Mouse (Mus musculus) ovary, adult 18-20 months (tissue): ENCODE results near the gene Map3k13.
"Not testable (repeated sequence)": the region's sequence is repeated elsewhere in the genome, so short reads cannot be mapped to it uniquely, and the experiment has no call there.

Experiments
- DNase-seq: peaks from one replicate; pipeline ENCODE4 v3.0.0; 2022; ENCODE audit warnings: low spot score, mixed read lengths

The Map3k13 gene

DNA sequence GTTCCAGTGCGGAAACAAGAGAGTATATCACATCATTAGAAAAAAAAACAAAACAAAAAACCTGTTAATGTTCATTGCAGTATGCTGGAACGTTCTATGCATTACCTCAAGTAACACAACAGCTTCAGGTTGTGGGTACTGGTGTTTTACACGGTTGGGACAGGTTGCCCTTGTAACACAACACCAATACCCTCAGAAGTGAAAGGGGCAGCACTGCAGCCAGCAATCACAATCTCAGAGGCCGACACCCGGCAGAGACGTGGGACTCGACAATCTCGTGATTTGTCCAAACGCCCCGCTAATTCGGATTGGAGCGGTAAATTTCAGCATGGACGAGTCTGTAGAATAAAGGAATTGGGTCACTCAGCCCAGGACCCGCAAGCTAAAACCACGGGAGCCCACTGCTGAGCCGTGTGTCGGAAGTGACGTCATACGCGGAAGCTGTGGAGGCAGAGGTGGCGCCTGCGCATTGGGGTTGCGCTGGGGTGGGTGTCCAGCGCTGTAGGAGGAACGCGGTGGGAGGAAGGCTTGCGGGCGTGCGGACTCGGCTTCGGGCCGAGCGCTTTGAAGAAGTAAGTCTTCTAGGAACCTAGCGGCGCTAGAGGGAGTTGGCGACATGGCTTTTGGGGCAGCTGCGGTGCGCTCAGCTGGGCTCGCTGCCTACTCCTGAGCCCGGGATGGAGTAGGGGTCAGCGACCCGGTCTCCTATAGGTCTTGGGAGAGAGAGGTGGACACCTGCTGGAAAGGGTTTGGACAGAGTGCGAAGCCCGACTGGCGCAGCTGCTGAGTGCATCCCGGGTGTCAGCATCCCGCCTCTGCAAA is at the start of gene Map3k13:
Map3k13 (plus strand) TSS at position 472 of the 822 bp plus-strand sequence.
- DNase-seq = peak; percentile 89

GRCm38 (mm10) chr16:21758447-21758846 is 35.7 kb upstream of the Map3k13 start:
- no peak for DNase-seq

DNA sequence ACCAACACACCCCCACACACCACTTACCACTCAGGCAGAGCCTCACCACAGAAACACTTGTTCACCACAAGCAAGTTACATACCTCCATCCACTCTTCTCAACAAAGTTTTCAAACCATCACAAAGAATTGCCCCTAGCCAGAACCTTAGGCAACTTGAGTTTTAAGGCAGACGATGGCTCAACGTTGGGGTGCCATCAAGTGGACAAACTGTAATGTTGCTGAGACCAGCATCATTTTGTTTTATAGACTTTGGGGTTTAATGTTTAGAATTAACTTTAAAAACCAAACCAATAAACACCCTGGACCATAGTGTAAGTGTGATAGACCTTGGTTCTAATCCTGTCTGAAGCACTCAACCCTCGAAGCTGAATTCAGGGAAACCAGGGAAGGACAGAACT is 25.9 kb upstream of the Map3k13 start:
- DNase-seq = no peak

DNA sequence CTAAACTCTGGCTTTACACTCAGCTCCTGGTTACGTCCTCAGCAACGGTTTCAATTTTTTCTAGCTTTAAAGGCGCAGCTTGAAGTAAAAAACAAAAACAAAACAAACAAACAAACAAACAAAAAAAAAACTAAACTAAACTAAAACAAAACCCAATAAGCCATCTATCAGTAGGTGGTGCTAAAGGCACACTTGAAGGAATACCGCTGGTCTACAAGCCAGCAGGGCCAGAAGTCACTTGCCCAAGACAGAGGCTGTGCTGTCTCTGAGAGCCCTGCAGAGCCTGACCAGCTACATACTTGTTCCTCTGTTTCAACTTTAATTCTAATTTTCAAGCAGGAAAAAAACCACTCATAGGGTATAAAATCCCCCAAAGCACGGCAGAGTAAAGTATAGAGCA is 24.5 kb upstream of the Map3k13 start:
- no peak for DNase-seq

- DNase-seq = no peak
These were observed 19.4 kb upstream of the Map3k13 start for GRCm38 (mm10) chr16:21774725-21775124.

DNA sequence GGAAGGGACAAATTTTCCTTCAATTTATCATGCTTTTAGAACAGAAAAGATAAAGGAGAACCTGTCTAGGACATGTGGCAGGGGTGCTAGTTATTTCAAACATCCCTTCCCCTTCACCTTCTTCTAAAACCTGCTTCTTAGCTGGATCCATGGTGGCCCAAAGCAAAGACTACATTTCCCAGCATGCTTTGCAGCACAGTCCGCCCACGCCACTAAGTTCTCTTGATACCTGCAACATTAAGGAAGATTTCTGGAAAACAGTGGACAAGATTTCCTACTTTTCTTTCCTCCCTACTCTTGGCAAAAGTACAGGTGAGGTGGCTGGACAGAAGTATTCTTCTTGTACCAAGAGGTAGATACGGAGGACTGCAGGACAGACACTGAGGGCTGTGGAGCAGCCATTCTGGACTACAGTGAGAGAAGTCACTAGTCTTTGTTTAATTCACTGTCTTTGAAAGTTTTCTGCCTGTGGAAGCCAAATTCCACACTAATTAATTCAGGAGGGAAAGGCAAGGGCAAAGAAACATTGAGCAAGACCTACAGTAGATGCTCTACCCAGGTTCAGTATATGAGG is 15.8 kb upstream of the Map3k13 start:
- no peak for DNase-seq

GRCm38 (mm10) chr16:21779149-21779548 is 15.0 kb upstream of the Map3k13 start:
- DNase-seq = no peak

DNA sequence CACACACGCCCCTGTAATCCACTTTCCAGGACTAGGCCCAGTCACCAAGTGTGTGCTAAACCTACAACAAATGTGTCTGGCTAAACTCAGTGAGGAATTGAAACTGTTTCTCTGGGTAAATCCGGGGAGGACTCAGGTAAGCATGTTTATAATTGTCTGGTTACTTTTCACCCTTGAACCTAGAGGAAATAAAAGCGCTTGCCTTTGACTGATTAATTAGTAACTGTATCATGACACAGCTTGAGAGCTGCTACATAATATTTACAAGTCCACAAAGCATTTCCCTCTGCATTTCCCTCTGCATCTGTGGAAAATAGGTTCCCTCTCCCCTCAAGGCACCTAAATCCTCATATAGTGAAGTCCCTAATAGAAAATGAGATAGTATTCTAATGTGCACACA is 12.9 kb upstream of the Map3k13 start:
- DNase-seq = no peak

DNA sequence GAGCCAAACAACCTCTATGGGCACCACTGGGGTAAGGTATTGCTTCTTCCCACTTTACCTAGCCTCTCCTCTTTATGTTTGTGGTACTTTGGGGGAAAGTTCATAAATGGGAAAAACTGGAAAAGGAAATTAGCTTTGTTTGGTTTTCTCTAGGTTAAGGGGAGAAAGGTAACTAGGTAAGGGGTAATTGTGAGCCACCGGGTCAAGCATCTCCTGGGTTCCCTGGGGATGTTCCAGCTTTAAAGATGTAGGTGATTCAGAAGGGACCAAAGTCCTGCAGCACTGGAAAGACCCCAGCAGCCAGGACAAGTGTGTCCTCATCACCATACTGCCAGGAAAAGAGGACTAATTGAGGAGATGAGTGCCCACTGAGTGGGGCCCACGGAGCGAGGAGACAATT is 12.3 kb upstream of the Map3k13 start:
- no peak for DNase-seq

DNA sequence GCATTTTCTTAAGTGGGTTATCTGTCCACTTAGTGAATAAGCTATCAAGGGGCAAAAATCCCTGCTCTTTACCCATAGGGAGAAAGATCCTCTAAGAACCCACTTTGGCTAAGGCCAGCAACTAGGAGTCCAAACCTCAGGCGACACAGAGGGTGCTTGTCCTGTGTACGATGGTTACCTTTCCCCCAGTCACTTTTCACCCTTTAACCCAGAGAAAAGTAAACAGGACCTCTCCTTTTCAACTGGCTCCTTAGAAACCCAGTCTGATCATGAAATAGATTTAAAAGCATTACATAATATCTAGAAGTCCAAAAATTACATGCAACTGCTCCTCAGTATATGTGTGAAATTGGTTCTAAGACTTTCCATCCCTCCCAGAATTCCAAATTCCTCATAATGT is 11.3 kb upstream of the Map3k13 start:
- DNase-seq = no peak

DNA sequence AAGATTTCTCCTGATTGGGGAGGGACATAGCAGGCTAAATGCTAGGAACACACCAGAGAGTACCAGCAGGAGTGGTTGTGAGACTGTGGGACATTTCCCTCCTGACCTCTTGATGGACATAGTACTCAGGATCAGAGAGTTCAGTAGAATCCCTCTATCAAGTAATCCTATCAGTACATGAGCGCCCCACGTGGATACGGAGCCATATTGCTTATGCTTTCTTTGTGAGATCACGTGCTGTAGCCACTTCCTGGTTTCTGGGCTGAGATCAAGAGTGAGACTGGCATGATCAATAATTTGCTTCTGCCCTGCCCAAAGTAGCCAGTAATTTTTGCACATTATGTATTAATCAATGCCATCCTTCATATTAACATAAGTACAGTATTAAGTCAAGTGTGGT is 9.1 kb upstream of the Map3k13 start:
- DNase-seq = no peak

GRCm38 (mm10) chr16:21786317-21786716 is 7.8 kb upstream of the Map3k13 start:
- no peak for DNase-seq

DNA sequence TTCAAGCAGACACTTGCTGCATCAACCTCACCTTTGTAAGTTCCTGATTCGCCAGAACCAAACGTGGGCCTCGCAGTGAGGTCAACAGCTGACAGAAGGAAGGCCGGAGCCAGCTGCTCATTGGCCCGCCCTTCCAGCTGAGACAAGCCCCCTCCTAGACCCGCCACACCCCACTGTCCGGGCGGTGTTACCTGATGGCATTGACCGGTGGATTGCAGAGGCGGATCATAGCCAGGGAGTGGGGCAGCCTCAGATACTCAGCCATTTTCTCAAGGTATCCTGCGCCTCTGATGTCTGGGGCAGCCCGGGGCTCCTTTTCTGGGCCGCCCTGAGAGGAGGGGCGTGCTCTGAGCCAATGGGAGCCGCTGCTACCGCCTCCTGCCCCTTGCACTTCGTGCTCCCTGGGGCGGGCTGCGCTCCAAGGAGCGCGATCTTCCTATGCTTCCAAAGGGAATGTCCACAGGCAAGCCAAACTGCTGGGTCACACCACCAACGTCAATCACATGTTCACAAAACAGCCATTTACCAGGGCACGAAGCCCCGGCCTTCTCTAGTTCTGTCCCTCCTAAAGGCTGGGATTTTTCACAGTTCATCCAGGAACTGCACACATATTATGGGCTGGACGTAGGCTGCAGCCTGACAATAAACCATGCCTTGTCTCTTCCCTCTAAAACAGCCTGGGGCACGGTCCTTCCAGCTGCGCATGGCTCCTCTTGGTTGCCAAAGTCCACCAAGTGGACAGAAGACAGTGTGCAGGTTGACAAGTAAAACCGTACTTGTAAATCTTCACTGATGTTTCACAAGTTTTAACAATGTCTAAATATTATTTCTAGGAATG is 6.4 kb upstream of the Map3k13 start, which contains the start of gene Ehhadh:
Ehhadh (minus strand) TSS at position 292 of the 838 bp plus-strand sequence.
- DNase-seq = peak; percentile 73

- DNase-seq = no peak
These were observed 5.6 kb upstream of the Map3k13 start for GRCm38 (mm10) chr16:21788581-21788980.

- DNase-seq = no peak
These were observed 5.0 kb upstream of the Map3k13 start for GRCm38 (mm10) chr16:21789180-21789579.

DNA sequence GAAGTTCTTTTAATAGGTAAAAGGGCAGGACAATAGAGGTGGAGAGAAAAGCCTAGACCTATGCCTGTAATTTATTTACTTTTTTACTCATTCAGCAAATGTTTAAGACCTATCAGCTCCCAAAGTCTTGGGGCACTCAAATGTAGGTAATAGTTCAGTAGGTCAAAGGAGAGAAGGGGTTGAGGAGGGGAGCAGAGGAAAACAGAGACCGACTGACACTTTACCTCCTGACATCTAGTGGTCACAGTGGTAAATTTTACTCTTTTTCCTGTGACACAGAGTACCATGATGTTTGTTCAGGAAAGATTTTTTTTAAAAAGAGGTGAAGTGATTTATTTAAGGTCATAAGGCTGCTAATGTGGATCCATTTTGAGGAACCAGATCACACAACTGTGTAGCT is 3.7 kb upstream of the Map3k13 start:
- DNase-seq = no peak

- no peak for DNase-seq
These were observed 2.4 kb upstream of the Map3k13 start for GRCm38 (mm10) chr16:21791779-21792178.

DNA sequence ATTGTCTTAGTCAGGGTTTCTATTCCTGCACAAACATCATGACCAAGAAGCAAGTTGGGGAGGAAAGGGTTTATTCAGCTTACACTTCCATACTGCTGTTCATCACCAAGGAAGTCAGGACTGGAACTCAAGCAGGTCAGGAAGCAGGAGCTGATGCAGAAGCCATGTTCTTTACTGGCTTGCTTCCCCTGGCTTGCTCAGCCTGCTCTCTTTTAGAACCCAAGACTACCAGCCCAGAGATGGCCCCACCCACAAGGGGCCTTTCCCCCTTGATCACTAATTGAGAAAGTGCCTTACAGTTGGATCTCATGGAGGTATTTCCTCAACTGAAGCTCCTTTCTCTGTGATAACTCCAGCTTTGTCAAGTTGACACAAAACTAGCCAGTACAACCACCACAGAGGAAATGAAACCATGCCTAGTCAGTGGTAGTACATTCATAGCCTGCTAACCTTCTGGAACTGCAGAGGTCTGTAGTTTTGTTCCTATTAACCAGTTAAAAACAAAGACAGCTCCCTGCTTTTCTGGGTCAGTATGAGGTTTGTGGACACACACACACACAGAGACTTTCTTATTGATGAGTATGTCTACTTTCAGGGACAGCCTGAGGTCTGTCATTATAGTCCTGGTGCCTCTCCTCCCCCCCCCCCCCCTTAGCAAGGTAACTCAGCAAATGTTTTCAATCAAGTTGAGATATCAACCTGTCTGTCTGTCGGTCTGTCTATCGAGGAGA is 901 bp upstream of the Map3k13 start:
- not testable (repeated sequence) for DNase-seq

DNA sequence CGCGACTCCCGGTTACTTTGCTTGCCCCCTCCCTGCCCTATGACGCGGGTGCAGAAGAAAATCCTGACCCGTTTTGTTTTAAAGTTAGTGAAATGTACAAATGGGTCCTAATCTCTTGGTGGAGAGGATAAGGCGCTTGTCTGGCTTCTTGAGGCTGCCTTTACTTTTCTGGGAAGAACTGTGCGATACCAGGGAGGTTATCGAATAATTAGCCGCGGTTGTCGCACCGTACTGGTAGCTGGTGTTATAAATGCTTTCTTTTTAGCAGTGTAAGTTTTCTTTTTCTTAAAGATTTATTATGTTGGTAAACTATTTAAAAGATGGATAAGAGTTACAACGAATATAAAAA is 525 bp downstream of the Map3k13 start:
- DNase-seq = no peak

- no peak for DNase-seq
These were observed 925 bp downstream of the Map3k13 start for GRCm38 (mm10) chr16:21795071-21795470.

GRCm38 (mm10) chr16:21804258-21804657 is 10.1 kb downstream of the Map3k13 start:
- no peak for DNase-seq

DNA sequence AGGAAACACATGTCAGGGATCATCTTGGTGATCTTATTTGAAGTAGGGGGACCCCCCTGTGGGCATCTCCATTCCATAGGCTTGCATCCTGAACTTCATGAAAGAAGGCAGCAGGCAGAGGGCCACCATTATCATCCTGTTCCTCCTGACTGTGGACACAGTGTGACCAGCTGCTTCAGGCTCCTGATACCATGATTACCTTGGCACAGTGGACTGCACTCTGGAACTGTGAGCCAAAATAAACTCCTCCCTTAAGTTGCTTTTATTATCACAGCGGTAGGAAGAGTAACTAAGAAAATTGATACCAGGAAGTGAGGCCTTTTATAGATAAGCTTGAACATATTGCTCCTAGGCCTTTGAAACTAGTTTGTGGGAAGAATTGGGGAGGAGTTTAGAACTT is 12.7 kb downstream of the Map3k13 start:
- no peak for DNase-seq
